Mouse (Mus musculus): ENCODE results near the gene Hoxc8.
A peak's percentile ranks its signal among the peaks of the same experiment; 100 is the strongest.

The Hoxc8 gene

GRCm38 (mm10) chr15:102981379-102982288 is 8.8 kb upstream of the Hoxc8 start:
- DNase-seq (ENCODE audit: low read depth, low spot score) = peak; percentile 60

GRCm38 (mm10) chr15:102983716-102984115 is 6.7 kb upstream of the Hoxc8 start:
- no peak for DNase-seq (ENCODE audit: low read depth, low spot score)

- no peak for DNase-seq (ENCODE audit: low read depth, low spot score)
Measured at GRCm38 (mm10) chr15:102984521-102984920, 5.9 kb upstream of the Hoxc8 start.

GRCm38 (mm10) chr15:102984925-102985324 is 5.5 kb upstream of the Hoxc8 start:
- no peak for DNase-seq (ENCODE audit: low read depth, low spot score)

GRCm38 (mm10) chr15:102987124-102987833 is 3.1 kb upstream of the Hoxc8 start:
- peak; percentile 88 for DNase-seq (ENCODE audit: low read depth, low spot score)

- no peak for DNase-seq (ENCODE audit: low read depth, low spot score)
Measured at GRCm38 (mm10) chr15:102988078-102988477, 2.3 kb upstream of the Hoxc8 start.

- DNase-seq (ENCODE audit: low read depth, low spot score) = no peak
Measured at GRCm38 (mm10) chr15:102991782-102992181, 1.4 kb downstream of the Hoxc8 start.

GRCm38 (mm10) chr15:102992206-102992605 is 1.8 kb downstream of the Hoxc8 start:
- DNase-seq (ENCODE audit: low read depth, low spot score) = no peak

- DNase-seq (ENCODE audit: low read depth, low spot score) = no peak
Measured at GRCm38 (mm10) chr15:102992863-102993262, 2.5 kb downstream of the Hoxc8 start.

- no peak for DNase-seq (ENCODE audit: low read depth, low spot score)
Measured at GRCm38 (mm10) chr15:102996548-102996947, 6.1 kb downstream of the Hoxc8 start.

GRCm38 (mm10) chr15:102997431-102997830 is 7.0 kb downstream of the Hoxc8 start:
- DNase-seq (ENCODE audit: low read depth, low spot score) = no peak

GRCm38 (mm10) chr15:102997939-102998355 is 7.5 kb downstream of the Hoxc8 start, which contains the start of gene Hoxc6:
Hoxc6 (plus strand) TSS chr15:102998257.
- DNase-seq (ENCODE audit: low read depth, low spot score) = no peak

GRCm38 (mm10) chr15:102998608-102999182 is 8.3 kb downstream of the Hoxc8 start:
- no peak for DNase-seq (ENCODE audit: low read depth, low spot score)

GRCm38 (mm10) chr15:102999183-102999831 is 8.9 kb downstream of the Hoxc8 start:
- peak; percentile 83 for DNase-seq (ENCODE audit: low read depth, low spot score)

GRCm38 (mm10) chr15:102999955-103000354 is 9.5 kb downstream of the Hoxc8 start:
- no peak for DNase-seq (ENCODE audit: low read depth, low spot score)

GRCm38 (mm10) chr15:103000501-103000901 is 10.1 kb downstream of the Hoxc8 start:
- no peak for DNase-seq (ENCODE audit: low read depth, low spot score)

GRCm38 (mm10) chr15:103001370-103001769 is 11.0 kb downstream of the Hoxc8 start:
- DNase-seq (ENCODE audit: low read depth, low spot score) = no peak

- DNase-seq (ENCODE audit: low read depth, low spot score) = no peak
Measured at GRCm38 (mm10) chr15:103002156-103002555, 11.7 kb downstream of the Hoxc8 start.

- no peak for DNase-seq (ENCODE audit: low read depth, low spot score)
Measured at GRCm38 (mm10) chr15:103002821-103003448, 12.5 kb downstream of the Hoxc8 start.

- DNase-seq (ENCODE audit: low read depth, low spot score) = no peak
Measured at GRCm38 (mm10) chr15:103005308-103005707, 14.9 kb downstream of the Hoxc8 start.

- DNase-seq (ENCODE audit: low read depth, low spot score) = no peak
Measured at GRCm38 (mm10) chr15:103005797-103006196, 15.4 kb downstream of the Hoxc8 start.
